Mouse (Mus musculus) liver, embryonic 12.5 days (tissue): ENCODE data around the gene Lipt1. TPM values are rescaled to one million over a fixed set of nuclear protein-coding genes. Genes with fewer than 3 reads are reported as not detected.

Experiments
- ATAC-seq: fragments of 200-750 bp; cut with Nextera tagmentation; 2 replicates; pipeline ENCODE4 v1.8.0; 2017; ENCODE audit warnings: moderate number of reproducible peaks, mild to moderate bottlenecking, moderate library complexity
- H3K27ac ChIP-seq: fragments of 300-500 bp; sonication (generic); 2 replicates; pipeline ENCODE4 v1.5.1; 2016; ENCODE audit warnings: mild to moderate bottlenecking
- H3K27me3 ChIP-seq: fragments of 300-500 bp; sonication (generic); replicated peaks from 2 replicates; pipeline ENCODE4 v1.6.1; 2016; ENCODE audit warnings: mild to moderate bottlenecking, moderate library complexity
- H3K36me3 ChIP-seq: fragments of 300-500 bp; sonication (generic); 2 replicates; pipeline ENCODE4 v1.6.1; 2016; ENCODE audit warnings: mild to moderate bottlenecking, moderate library complexity
- H3K4me1 ChIP-seq: fragments of 300-500 bp; sonication (generic); 2 replicates; pipeline ENCODE4 v1.6.1; 2016
- H3K4me2 ChIP-seq: fragments of 300-500 bp; sonication (generic); 2 replicates; pipeline ENCODE4 v1.6.1; 2016; ENCODE audit warnings: mild to moderate bottlenecking, moderate library complexity
- H3K4me3 ChIP-seq: fragments of 300-500 bp; sonication (generic); 2 replicates; pipeline ENCODE4 v1.5.1; 2016; ENCODE audit warnings: mild to moderate bottlenecking, moderate library complexity
- H3K9ac ChIP-seq: fragments of 300-500 bp; sonication (generic); 2 replicates; pipeline ENCODE4 v1.6.1; 2016; ENCODE audit warnings: mild to moderate bottlenecking, moderate library complexity
- H3K9me3 ChIP-seq: fragments of 300-500 bp; sonication (generic); replicated peaks from 2 replicates; pipeline ENCODE4 v1.6.1; 2016; ENCODE audit warnings: mild to moderate bottlenecking, moderate library complexity
- WGBS: fragments of 180-500 bp; shearing (Covaris S2); methylation state at CpG from one replicate; pipeline ENCODE4 v1.1.7; 2016; ENCODE audit not compliant: insufficient replicate concordance; 5-methylcytosine and 5-hydroxymethylcytosine counted together
- polyA plus RNA-seq: library from polyadenylated mRNA; unstranded; fragments of >200 nt; fragmentation: Nextera tagmentation; extraction: Ambion mirVana; gene quantifications from 2 replicates; pipeline ENCODE4 v1.2.1, GENCODE M21; 2016

Lipt1 gene
- polyA plus RNA-seq, 1 experiment from 2014 or later, result 8.0 TPM

DNA sequence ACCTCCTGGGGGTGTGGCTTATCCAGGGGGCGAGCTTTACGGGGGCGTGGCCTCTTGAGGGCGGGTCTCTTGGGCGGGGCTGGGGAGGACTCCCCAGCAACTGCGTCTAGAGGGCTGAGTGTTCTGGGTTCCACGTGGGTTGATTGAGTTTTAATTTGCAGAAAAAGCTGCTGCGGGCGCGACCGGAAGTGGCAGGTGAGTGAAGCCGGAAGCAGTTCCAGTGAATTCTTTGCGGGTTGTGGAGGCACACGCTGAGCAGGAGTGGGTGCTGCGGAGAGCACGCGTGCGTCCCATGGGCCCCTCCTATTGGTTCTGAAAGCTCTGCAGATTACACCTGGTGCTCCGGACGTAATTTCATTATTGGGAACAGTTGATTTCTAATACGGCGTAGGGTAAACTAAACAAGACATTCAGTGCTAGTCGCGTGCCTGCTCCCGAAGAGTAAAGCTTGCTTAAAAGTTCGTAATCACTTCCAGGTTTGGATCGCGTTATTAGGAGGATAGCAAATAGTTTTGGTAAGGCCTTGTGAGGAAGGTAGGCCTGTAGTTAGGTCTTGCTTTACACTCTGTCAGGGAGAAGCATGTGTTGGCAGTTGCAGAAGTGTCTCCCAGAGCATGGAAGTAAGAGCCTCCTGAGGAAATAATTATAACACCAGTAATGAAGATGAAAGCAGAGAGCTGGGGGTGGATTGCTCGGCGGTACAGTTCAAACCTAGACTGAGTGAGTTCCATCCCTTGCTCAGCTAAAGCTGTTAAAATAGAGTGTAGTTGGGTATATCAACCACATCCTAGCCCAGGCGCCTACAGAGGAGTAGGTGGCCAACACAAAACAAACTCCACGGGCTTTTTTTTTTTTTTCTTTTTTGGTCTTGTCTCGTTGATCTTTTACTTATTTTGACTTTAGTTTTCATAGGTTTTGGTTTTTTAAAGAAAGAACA, 861 bp downstream of the Lipt1 start:
- Histone ChIP-seq H3K9me3 (peaks cover 9% of the 10 kb centered on the region; the same call in 1 of the 2 replicates), H3K4me1 (peaks cover 42% of the 10 kb centered on the region), H3K36me3 (peaks cover 32% of the 10 kb centered on the region), H3K4me3 (peak overlapping the region; percentile 67), H3K27me3 (no peaks in the 10 kb centered on the region; the same call in 1 of the 2 replicates), H3K27ac (peak overlapping the region; percentile 76), H3K9ac (peak overlapping the region; percentile 67), H3K4me2 (peak overlapping the region; percentile 84)
- 4% methylated on average over 33 of the region's 33 CpGs for WGBS
- peak; percentile 88 for ATAC-seq

- Histone ChIP-seq H3K9ac (peak overlapping the region; percentile 67; the same call in 1 of the 2 replicates), H3K27me3 (no peaks in the 10 kb centered on the region; the same call in 1 of the 2 replicates), H3K27ac (no peak overlapping the region), H3K4me2 (peak overlapping the region; percentile 84), H3K36me3 (peaks cover 39% of the 10 kb centered on the region), H3K4me1 (peaks cover 42% of the 10 kb centered on the region), H3K9me3 (peaks cover 9% of the 10 kb centered on the region; the same call in 1 of the 2 replicates), H3K4me3 (peak overlapping the region; percentile 67)
- ATAC-seq, result no peak
- WGBS, result 75% methylated on average over 4 of the region's 4 CpGs
Measured at GRCm38 (mm10) chr1:37873157-37873556, 1.6 kb downstream of the Lipt1 start.

GRCm38 (mm10) chr1:37877736-37878460, 6.4 kb downstream of the Lipt1 start:
- Histone ChIP-seq H3K27me3 (no peaks in the 10 kb centered on the region), H3K27ac (no peak overlapping the region), H3K4me1 (peaks cover 6% of the 10 kb centered on the region), H3K4me3 (no peak overlapping the region), H3K36me3 (peaks cover 85% of the 10 kb centered on the region), H3K9me3 (peaks cover 9% of the 10 kb centered on the region; the same call in 1 of the 2 replicates), H3K4me2 (no peak overlapping the region), H3K9ac (no peak overlapping the region)
- 86% methylated on average over 13 of the region's 13 CpGs for WGBS
- no peak for ATAC-seq

DNA sequence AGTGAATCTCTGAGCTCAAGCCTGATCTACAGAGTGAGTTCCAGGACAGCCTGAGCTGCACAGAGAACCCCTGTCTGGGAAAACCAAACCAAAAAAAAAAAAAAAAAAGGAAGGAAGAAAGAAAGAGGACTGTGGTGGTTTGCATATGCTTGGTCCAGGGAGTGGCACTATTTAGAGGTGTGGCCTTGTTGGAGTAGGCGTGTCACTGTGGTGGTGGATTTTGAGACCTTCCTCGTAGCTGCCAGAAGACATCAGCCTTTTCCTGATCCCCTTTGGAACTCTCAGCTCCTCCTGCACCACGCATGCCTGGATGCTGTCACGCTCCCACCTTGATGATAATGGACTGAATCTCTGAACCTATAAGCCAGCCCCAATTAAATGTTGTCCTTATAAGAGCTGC, 11.9 kb downstream of the Lipt1 start:
- Histone ChIP-seq H3K9me3 (no peaks in the 10 kb centered on the region), H3K27me3 (no peaks in the 10 kb centered on the region), H3K4me2 (no peak overlapping the region), H3K4me1 (peaks cover 31% of the 10 kb centered on the region), H3K4me3 (no peak overlapping the region), H3K36me3 (peaks cover 73% of the 10 kb centered on the region), H3K9ac (no peak overlapping the region), H3K27ac (no peak overlapping the region)
- no peak for ATAC-seq
- WGBS, result 85% methylated on average over 4 of the region's 4 CpGs

- H3K4me1 ChIP-seq, result peaks cover 41% of the 10 kb centered on the region
- H3K9me3 ChIP-seq, result no peaks in the 10 kb centered on the region
- H3K9ac ChIP-seq, result no peak overlapping the region
- peak; percentile 42; the same call in 1 of the 2 replicates for ATAC-seq
- no peak overlapping the region for H3K4me2 ChIP-seq
- no peak overlapping the region for H3K4me3 ChIP-seq
- peaks cover 64% of the 10 kb centered on the region for H3K36me3 ChIP-seq
- no peak overlapping the region for H3K27ac ChIP-seq
- WGBS, result 47% methylated on average over 4 of the region's 4 CpGs
- no peaks in the 10 kb centered on the region for H3K27me3 ChIP-seq
Measured at GRCm38 (mm10) chr1:37884451-37884850, 12.9 kb downstream of the Lipt1 start.

DNA sequence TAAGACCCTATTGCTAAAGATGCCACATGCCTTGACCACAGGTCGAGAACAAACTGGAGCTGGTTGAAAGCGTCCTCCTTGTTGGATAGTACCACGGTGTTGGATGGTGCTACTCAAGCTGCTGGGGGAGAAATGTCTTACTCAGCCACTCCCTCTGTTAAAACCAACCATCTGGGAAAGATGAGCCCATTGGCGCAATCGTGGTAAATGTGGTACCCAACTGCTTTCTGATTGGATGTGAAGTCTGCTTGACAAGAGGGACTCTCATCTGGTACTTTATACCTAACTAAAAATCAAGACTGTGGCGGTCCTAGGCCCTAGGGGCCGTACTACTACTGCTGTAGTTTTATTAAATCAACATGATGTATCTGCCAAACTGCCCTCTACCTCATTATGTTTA, 17.7 kb downstream of the Lipt1 start:
- H3K36me3 ChIP-seq, result peaks cover 35% of the 10 kb centered on the region
- no peaks in the 10 kb centered on the region for H3K9me3 ChIP-seq
- peak overlapping the region; percentile 81 for H3K4me3 ChIP-seq
- peak overlapping the region; percentile 87 for H3K4me2 ChIP-seq
- H3K27ac ChIP-seq, result peak overlapping the region; percentile 89; the same call in 1 of the 2 replicates
- no peaks in the 10 kb centered on the region for H3K27me3 ChIP-seq
- 76% methylated on average over 7 of the region's 7 CpGs for WGBS
- no peak for ATAC-seq
- H3K9ac ChIP-seq, result peak overlapping the region; percentile 78
- H3K4me1 ChIP-seq, result peaks cover 60% of the 10 kb centered on the region

DNA sequence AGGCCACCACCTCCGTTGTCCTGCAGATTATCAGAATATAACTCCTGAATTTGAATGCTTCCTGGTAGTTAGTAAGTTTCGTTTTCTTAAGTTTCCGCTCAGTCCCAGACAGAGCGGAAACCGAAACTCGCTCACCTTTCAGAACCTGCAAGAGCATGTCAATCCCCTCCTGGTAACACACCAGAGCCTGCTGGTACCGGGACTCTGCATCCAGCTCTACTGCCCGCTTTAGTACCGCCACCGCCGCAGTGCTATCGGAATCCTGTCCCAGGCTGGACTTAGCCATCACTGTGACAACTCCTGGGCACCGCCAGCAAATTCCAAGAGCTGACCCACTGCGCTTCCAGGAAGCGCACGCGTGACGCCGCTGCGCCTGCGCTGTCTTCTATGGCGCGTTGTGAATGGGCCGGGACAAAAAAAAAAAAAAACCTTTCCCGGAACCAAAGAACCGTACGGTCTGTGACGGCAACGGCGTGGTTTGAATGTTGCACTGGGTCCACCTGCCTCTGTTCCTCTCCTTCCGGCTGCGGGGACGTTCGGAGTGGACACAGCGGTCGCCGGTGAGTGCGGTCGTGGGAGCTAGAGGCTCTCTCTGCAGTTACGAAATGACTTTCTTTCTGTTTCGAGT, 18.6 kb downstream of the Lipt1 start, which contains the start of the genes Mitd1 and Mrpl30:
Gene Mitd1, minus strand, starts transcription at position 387 of the 628 bp plus-strand sequence.
Gene Mrpl30, plus strand, starts transcription at position 453 of the 628 bp plus-strand sequence.
- peak; percentile 89 for ATAC-seq
- Histone ChIP-seq H3K4me3 (peak within 1 kb of the TSS; percentile 81), H3K4me2 (peak within 1 kb of the TSS; percentile 87), H3K4me1 (peaks cover 52% of the 10 kb centered on the region), H3K27me3 (no peaks in the 10 kb centered on the region), H3K27ac (peak within 1 kb of the TSS; percentile 89), H3K9ac (peak within 1 kb of the TSS; percentile 78), H3K36me3 (peaks cover 35% of the 10 kb centered on the region), H3K9me3 (no peaks in the 10 kb centered on the region)
- WGBS, result under 1% methylated on average over 41 of the region's 41 CpGs

GRCm38 (mm10) chr1:37891400-37891799, 19.9 kb downstream of the Lipt1 start:
- H3K27ac ChIP-seq, result no peak overlapping the region
- peaks cover 47% of the 10 kb centered on the region for H3K36me3 ChIP-seq
- no peaks in the 10 kb centered on the region for H3K27me3 ChIP-seq
- H3K4me2 ChIP-seq, result peak overlapping the region; percentile 87
- WGBS, result 55% methylated on average over 3 of the region's 3 CpGs
- H3K4me1 ChIP-seq, result peaks cover 52% of the 10 kb centered on the region
- H3K9me3 ChIP-seq, result no peaks in the 10 kb centered on the region
- ATAC-seq, result no peak
- peak overlapping the region; percentile 78 for H3K9ac ChIP-seq
- peak overlapping the region; percentile 81 for H3K4me3 ChIP-seq

DNA sequence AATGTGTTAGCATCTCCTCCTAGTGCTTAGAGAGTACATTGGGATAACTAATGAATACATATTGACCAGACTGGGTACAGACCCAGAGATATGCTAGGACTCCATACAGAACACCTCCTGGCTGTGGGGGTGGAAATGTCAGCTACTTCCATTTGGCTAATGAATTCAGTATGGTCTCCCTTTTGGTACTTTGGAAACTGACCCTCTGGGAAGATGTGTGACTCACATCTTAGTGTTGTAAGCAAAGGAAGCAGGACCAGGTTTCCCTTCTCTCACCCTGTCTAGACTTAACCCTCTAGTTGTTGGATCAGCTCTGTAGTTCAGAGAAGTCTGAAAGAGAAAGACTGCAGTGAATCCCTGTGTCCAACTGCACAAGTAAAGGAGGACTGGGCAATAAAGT, 23.1 kb downstream of the Lipt1 start:
- Histone ChIP-seq H3K4me3 (no peak overlapping the region), H3K27me3 (no peaks in the 10 kb centered on the region), H3K27ac (no peak overlapping the region), H3K4me1 (peaks cover 26% of the 10 kb centered on the region), H3K9me3 (no peaks in the 10 kb centered on the region), H3K4me2 (no peak overlapping the region), H3K9ac (no peak overlapping the region), H3K36me3 (peaks cover 69% of the 10 kb centered on the region)
- no peak for ATAC-seq

- Histone ChIP-seq H3K9me3 (no peaks in the 10 kb centered on the region), H3K27me3 (no peaks in the 10 kb centered on the region), H3K4me2 (no peak overlapping the region), H3K36me3 (peaks cover 58% of the 10 kb centered on the region), H3K4me1 (no peaks in the 10 kb centered on the region), H3K4me3 (no peak overlapping the region), H3K9ac (no peak overlapping the region), H3K27ac (no peak overlapping the region)
- WGBS, result 82% methylated on average over 4 of the region's 4 CpGs
- no peak for ATAC-seq
Measured at GRCm38 (mm10) chr1:37899816-37900215, 28.3 kb downstream of the Lipt1 start.

GRCm38 (mm10) chr1:37900288-37900687, 28.8 kb downstream of the Lipt1 start:
- Histone ChIP-seq H3K4me2 (no peak overlapping the region), H3K27me3 (no peaks in the 10 kb centered on the region), H3K4me3 (no peak overlapping the region), H3K9ac (no peak overlapping the region), H3K27ac (no peak overlapping the region), H3K4me1 (no peaks in the 10 kb centered on the region), H3K36me3 (peaks cover 53% of the 10 kb centered on the region), H3K9me3 (no peaks in the 10 kb centered on the region)
- WGBS, result 65% methylated on average over 6 of the region's 6 CpGs
- ATAC-seq, result no peak
